In the genomic region with DNA sequence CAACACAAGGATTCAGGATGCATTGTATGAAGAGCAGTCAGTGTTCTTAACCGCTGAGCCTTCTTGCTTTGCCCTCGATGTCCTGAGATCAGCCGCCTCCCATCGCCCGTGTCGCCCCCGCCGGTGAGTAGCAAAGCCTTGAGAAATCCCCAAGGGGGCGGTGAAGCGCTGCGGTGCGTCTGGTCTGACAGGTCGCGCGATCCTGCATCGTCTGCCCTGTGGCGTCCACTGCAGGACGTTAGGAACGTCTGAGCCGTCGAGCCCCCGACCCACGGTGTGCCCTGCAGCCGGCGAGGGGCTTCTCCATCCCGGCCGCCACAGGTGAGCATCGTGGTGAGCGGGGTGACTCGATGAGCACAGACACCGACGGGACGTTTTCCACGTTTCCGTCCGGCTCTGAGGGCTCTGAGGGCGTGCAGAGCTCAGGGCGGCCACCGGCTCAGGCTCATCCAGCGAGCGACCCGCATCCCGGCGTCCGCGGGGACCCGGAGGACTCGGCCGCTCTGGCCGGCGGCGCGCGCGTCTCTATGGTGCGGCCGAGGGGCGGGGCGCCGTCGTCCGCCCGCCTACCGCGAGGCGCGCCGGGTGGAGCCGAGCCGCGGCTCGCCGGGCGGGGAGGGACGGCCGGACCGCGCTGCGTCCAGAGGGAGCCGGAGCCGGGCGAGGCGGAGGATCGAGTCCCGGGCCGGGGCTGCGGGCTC, we compare ENCODE assay signal across 8 mouse cellular contexts. TPM values are rescaled to one million over a fixed set of nuclear protein-coding genes. Genes with fewer than 3 reads are reported as not detected.
DNase-seq lines count a peak whose midpoint lies in the region; ATAC-seq and TF ChIP-seq lines count a peak whose summit lies in the region.

Tmem267 (plus strand) TSS at position 160 of the 701 bp plus-strand sequence.
3110070M22Rik (minus strand) TSS at position 504 of the 701 bp plus-strand sequence.

- H3K27ac ChIP-seq in embryonic facial prominence, embryonic 15.5 days (replicated peaks), result peak within 1 kb of the TSS; percentile 1; the same call in 1 of the 2 replicates
- peak within 1 kb of the TSS; percentile 1; the same call in 1 of the 2 replicates for H3K27ac ChIP-seq in heart, embryonic 13.5 days (replicated peaks)
- H3K27ac ChIP-seq in liver, adult 2 months (replicated peaks; ENCODE audit: insufficient read depth, low read depth, low read length), result peak within 1 kb of the TSS; percentile 49
- 0 out of 2 replicates have a peak within 1 kb of the TSS, but pooled peaks have one; percentile 0 for H3K27ac ChIP-seq in neural tube, embryonic 12.5 days

- DNase-seq in 3T3-L1 (ENCODE audit: low read depth, low spot score), result peak; percentile 77
- peak; percentile 91 for DNase-seq in adrenal gland, postnatal 14 days
- DNase-seq in kidney, postnatal 10 days, result peak; percentile 94
- peak; percentile 32 for DNase-seq in liver, adult 2 months (ENCODE audit: extremely low read depth, low read depth, low spot score)
- peak; percentile 92 for DNase-seq in testis, postnatal 10 days (ENCODE audit: low spot score)

- H3K27me3 ChIP-seq in embryonic facial prominence, embryonic 15.5 days, result no peaks in the 10 kb centered on the region
- no peaks in the 10 kb centered on the region for H3K27me3 ChIP-seq in heart, embryonic 13.5 days (replicated peaks)
- no peaks in the 10 kb centered on the region for H3K27me3 ChIP-seq in liver, adult 2 months (ENCODE audit: control insufficient read depth, insufficient read depth, low read length)
- no peaks in the 10 kb centered on the region for H3K27me3 ChIP-seq in neural tube, embryonic 12.5 days (replicated peaks)

- TF ChIP-seq CTCF in liver, adult 2 months (IDR thresholded peaks at IDR 0.05; ENCODE audit: low read depth, low read length), result peak; percentile 57

- H3K79me2 ChIP-seq in liver, adult 2 months (ENCODE audit: control insufficient read depth, insufficient read depth, low read length), result no peaks in the 10 kb centered on the region

- 81% methylated on average over 87 of the region's 87 CpGs for WGBS in embryonic facial prominence, embryonic 15.5 days
- 71% methylated on average over 87 of the region's 87 CpGs for WGBS in heart, embryonic 13.5 days
- 76% methylated on average over 87 of the region's 87 CpGs for WGBS in liver, adult 2 months
- WGBS in neural tube, embryonic 12.5 days, result 75% methylated on average over 87 of the region's 87 CpGs

- no peak within 1 kb of the TSS for H3K4me3 ChIP-seq in embryonic facial prominence, embryonic 15.5 days (replicated peaks)
- no peak within 1 kb of the TSS for H3K4me3 ChIP-seq in heart, embryonic 13.5 days
- no peak within 1 kb of the TSS; the same call in 1 of the 2 replicates for H3K4me3 ChIP-seq in liver, adult 2 months (ENCODE audit: insufficient read depth, low read depth, low read length)
- H3K4me3 ChIP-seq in neural tube, embryonic 12.5 days, result no peak within 1 kb of the TSS

- TF ChIP-seq POLR2A in liver, adult 2 months (IDR thresholded peaks at IDR 0.05; ENCODE audit: extremely low read depth, insufficient read depth, low read length), result no peak

- no peak within 1 kb of the TSS for H3K9ac ChIP-seq in embryonic facial prominence, embryonic 15.5 days
- H3K9ac ChIP-seq in heart, embryonic 13.5 days, result peak within 1 kb of the TSS; percentile 37
- H3K9ac ChIP-seq in liver, adult 2 months (ENCODE audit: low read depth, low read length), result peak within 1 kb of the TSS; percentile 86; the same call in 1 of the 2 replicates
- 0 out of 2 replicates have a peak within 1 kb of the TSS, but pooled peaks have one; percentile 19 for H3K9ac ChIP-seq in neural tube, embryonic 12.5 days

- H3K36me3 ChIP-seq in embryonic facial prominence, embryonic 15.5 days, result peaks cover 32% of the 10 kb centered on the region
- peaks cover 39% of the 10 kb centered on the region for H3K36me3 ChIP-seq in heart, embryonic 13.5 days
- peaks cover 27% of the 10 kb centered on the region for H3K36me3 ChIP-seq in liver, adult 2 months (ENCODE audit: control insufficient read depth, insufficient read depth, low read length)
- peaks cover 29% of the 10 kb centered on the region for H3K36me3 ChIP-seq in neural tube, embryonic 12.5 days

- H3K4me1 ChIP-seq in embryonic facial prominence, embryonic 15.5 days, result no peaks in the 10 kb centered on the region
- H3K4me1 ChIP-seq in heart, embryonic 13.5 days, result no peaks in the 10 kb centered on the region
- no peaks in the 10 kb centered on the region for H3K4me1 ChIP-seq in liver, adult 2 months (ENCODE audit: control insufficient read depth, insufficient read depth, low read length)
- H3K4me1 ChIP-seq in neural tube, embryonic 12.5 days, result no peaks in the 10 kb centered on the region

- H3K9me3 ChIP-seq in embryonic facial prominence, embryonic 15.5 days (replicated peaks), result peaks cover 16% of the 10 kb centered on the region
- H3K9me3 ChIP-seq in heart, embryonic 13.5 days, result peaks cover 19% of the 10 kb centered on the region
- H3K9me3 ChIP-seq in neural tube, embryonic 12.5 days, result peaks cover 16% of the 10 kb centered on the region

- peak within 1 kb of the TSS; percentile 30 for H3K4me2 ChIP-seq in embryonic facial prominence, embryonic 15.5 days (replicated peaks)
- H3K4me2 ChIP-seq in heart, embryonic 13.5 days, result peak within 1 kb of the TSS; percentile 52
- H3K4me2 ChIP-seq in neural tube, embryonic 12.5 days (replicated peaks), result peak within 1 kb of the TSS; percentile 29

- ATAC-seq in embryonic facial prominence, embryonic 15.5 days (ENCODE audit: insufficient number of reproducible peaks, low FRiP score, low TSS enrichment, low read depth), result no peak
- no peak for ATAC-seq in heart, embryonic 13.5 days (ENCODE audit: extremely low read depth, insufficient number of reproducible peaks, low FRiP score, low TSS enrichment)
- ATAC-seq in neural tube, embryonic 12.5 days (ENCODE audit: low FRiP score, low read depth), result no peak

RNA-seq across cellular contexts. Expression of gene Tmem267, which starts in this region (rescaled TPM):
- 12.0 and 12.7 TPM in 2 replicates for total RNA-seq in adrenal gland, postnatal 14 days (2021)
- polyA plus RNA-seq in embryonic facial prominence, embryonic 15.5 days (2015; fragmentation: Nextera tagmentation; extraction: Ambion mirVana), result 1.5 and 2.3 TPM in 2 replicates
- polyA plus RNA-seq in heart, embryonic 13.5 days (2015; fragmentation: Nextera tagmentation; extraction: Ambion mirVana), result 0.74 and 0.97 TPM in 2 replicates
- 13.4 and 14.2 TPM in 2 replicates for total RNA-seq in liver, adult 2 months (2014; rRNA removed)
- polyA plus RNA-seq in liver, adult 2 months (2012; rRNA removed), result 4.4 and 6.5 TPM in 2 replicates
- 1.9 and 2.7 TPM in 2 replicates for polyA plus RNA-seq in neural tube, embryonic 12.5 days (2016; fragmentation: Nextera tagmentation; extraction: Ambion mirVana)

RNA-seq across cellular contexts. Expression of gene 3110070M22Rik, which starts in this region (rescaled TPM):
- 1.2 and 1.4 TPM in 2 replicates for total RNA-seq in adrenal gland, postnatal 14 days (2021)
- polyA plus RNA-seq in embryonic facial prominence, embryonic 15.5 days (2015; fragmentation: Nextera tagmentation; extraction: Ambion mirVana), result 1.4 and 1.8 TPM in 2 replicates
- 0.84 and 0.90 TPM in 2 replicates for polyA plus RNA-seq in heart, embryonic 13.5 days (2015; fragmentation: Nextera tagmentation; extraction: Ambion mirVana)
- 0.40 and 1.5 TPM in 2 replicates for total RNA-seq in liver, adult 2 months (2014; rRNA removed)
- 0.16 and 1.1 TPM in 2 replicates for polyA plus RNA-seq in liver, adult 2 months (2012; rRNA removed)
- 1.1 and 2.1 TPM in 2 replicates for polyA plus RNA-seq in neural tube, embryonic 12.5 days (2016; fragmentation: Nextera tagmentation; extraction: Ambion mirVana)

Comparison
In these comparisons a context has a peak if more than half of its experiments do, and no peak if none do; other contexts are left out.
1. DNase-seq: peak in every context shown above with its lines; median percentile 94 in kidney, postnatal 10 days; 92 in testis, postnatal 10 days; 91 in adrenal gland, postnatal 14 days; 77 in 3T3-L1; 32 in liver, adult 2 months.